Mouse (Mus musculus) heart, embryonic 16.5 days (tissue): ENCODE measurements at regions not wholly inside any gene's neighbourhood (a gene's known extent, or its start where the extent isn't known, plus 50 kb on each side); places are given as distances from the start of the nearest gene placed in this dataset.

Source experiments
- ATAC-seq: fragments of 200-750 bp; cut with Nextera tagmentation; replicated peaks from 2 replicates; pipeline ENCODE4 v1.8.0; 2017; ENCODE audit warnings: moderate number of reproducible peaks; ENCODE audit not compliant: insufficient read depth, low FRiP score; ENCODE audit errors: extremely low read depth
- H3K27ac ChIP-seq: fragments of 300-500 bp; sonication (generic); 2 replicates; pipeline ENCODE4 v1.5.1; 2014; ENCODE audit warnings: mild to moderate bottlenecking, low read length, control low read depth, moderate library complexity
- H3K27me3 ChIP-seq: fragments of 300-500 bp; sonication (generic); 2 replicates; pipeline ENCODE4 v1.6.1; 2014; ENCODE audit warnings: low read length, mixed read lengths; ENCODE audit not compliant: control insufficient read depth, insufficient read depth
- H3K36me3 ChIP-seq: fragments of 300-500 bp; sonication (generic); 2 replicates; pipeline ENCODE4 v1.6.1; 2014; ENCODE audit not compliant: control insufficient read depth, insufficient read depth
- H3K4me1 ChIP-seq: fragments of 300-500 bp; sonication (generic); 2 replicates; pipeline ENCODE4 v1.6.1; 2014; ENCODE audit warnings: low read length, mixed read lengths; ENCODE audit not compliant: control insufficient read depth, insufficient read depth
- H3K4me2 ChIP-seq: fragments of 300-500 bp; sonication (generic); 2 replicates; pipeline ENCODE4 v1.6.1; 2014; ENCODE audit warnings: low read depth, mild to moderate bottlenecking, control low read depth, low read length
- H3K4me3 ChIP-seq: fragments of 300-500 bp; sonication (generic); 2 replicates; pipeline ENCODE4 v1.5.1; 2014; ENCODE audit warnings: mild to moderate bottlenecking, control low read depth, low read length
- H3K9ac ChIP-seq: fragments of 300-500 bp; sonication (generic); 2 replicates; pipeline ENCODE4 v1.6.1; 2014; ENCODE audit warnings: low read length, control low read depth
- H3K9me3 ChIP-seq: fragments of 300-500 bp; sonication (generic); replicated peaks from 2 replicates; pipeline ENCODE4 v1.6.1; 2016; ENCODE audit warnings: low read length; ENCODE audit not compliant: control insufficient read depth
- WGBS: fragments of 180-500 bp; shearing (Covaris S2); extraction: QIAGEN DNeasy Blood & Tissue Kit; methylation state at CpG from one replicate; pipeline ENCODE4 v1.1.7; 2014; 5-methylcytosine and 5-hydroxymethylcytosine counted together

DNA sequence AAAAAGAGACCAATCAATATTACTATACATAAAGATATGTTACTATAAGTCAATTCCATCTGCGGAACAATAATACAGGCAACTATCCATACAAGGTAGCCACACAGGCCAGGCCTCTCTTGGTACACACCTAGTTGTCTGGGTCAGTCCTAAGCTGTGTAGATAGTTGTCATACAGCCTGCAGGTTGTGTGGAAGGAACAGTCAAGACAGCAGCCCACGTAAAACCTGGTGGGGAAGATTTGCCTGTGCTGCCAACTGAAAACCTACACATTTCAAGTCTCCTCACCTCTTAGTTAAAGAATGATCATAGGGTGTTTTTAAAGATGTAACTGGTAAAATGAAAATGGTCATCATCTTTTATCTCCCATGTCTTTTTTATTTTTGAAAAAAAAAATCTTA, 121.8 kb upstream of the Snx7 start:
- Histone ChIP-seq H3K4me1 (no peaks in the 10 kb centered on the region), H3K9me3 (no peaks in the 10 kb centered on the region), H3K36me3 (no peaks in the 10 kb centered on the region), H3K27me3 (no peaks in the 10 kb centered on the region), H3K27ac (no peak overlapping the region), H3K4me2 (no peak overlapping the region), H3K9ac (no peak overlapping the region), H3K4me3 (no peak overlapping the region)
- WGBS, result 82% methylated on average over 2 of the region's 2 CpGs
- ATAC-seq, result no peak

GRCm38 (mm10) chr3:117988443-117988842, 119.7 kb upstream of the Snx7 start:
- no peaks in the 10 kb centered on the region for H3K36me3 ChIP-seq
- no peaks in the 10 kb centered on the region for H3K27me3 ChIP-seq
- no peaks in the 10 kb centered on the region for H3K4me1 ChIP-seq
- peak overlapping the region; percentile 47 for H3K4me2 ChIP-seq
- no peaks in the 10 kb centered on the region for H3K9me3 ChIP-seq
- no peak overlapping the region for H3K27ac ChIP-seq
- 17% methylated on average over 5 of the region's 5 CpGs for WGBS
- H3K9ac ChIP-seq, result no peak overlapping the region
- H3K4me3 ChIP-seq, result peak overlapping the region; percentile 18
- peak; percentile 79 for ATAC-seq

- no peak overlapping the region for H3K4me3 ChIP-seq
- WGBS, result 54% methylated on average over 1 of the region's 1 CpGs
- no peak overlapping the region for H3K27ac ChIP-seq
- H3K4me1 ChIP-seq, result no peaks in the 10 kb centered on the region
- H3K4me2 ChIP-seq, result no peak overlapping the region
- no peaks in the 10 kb centered on the region for H3K27me3 ChIP-seq
- no peaks in the 10 kb centered on the region for H3K9me3 ChIP-seq
- H3K36me3 ChIP-seq, result no peaks in the 10 kb centered on the region
- no peak overlapping the region for H3K9ac ChIP-seq
- ATAC-seq, result no peak
These were observed 106.9 kb upstream of the Snx7 start for GRCm38 (mm10) chr3:117975638-117976037.

DNA sequence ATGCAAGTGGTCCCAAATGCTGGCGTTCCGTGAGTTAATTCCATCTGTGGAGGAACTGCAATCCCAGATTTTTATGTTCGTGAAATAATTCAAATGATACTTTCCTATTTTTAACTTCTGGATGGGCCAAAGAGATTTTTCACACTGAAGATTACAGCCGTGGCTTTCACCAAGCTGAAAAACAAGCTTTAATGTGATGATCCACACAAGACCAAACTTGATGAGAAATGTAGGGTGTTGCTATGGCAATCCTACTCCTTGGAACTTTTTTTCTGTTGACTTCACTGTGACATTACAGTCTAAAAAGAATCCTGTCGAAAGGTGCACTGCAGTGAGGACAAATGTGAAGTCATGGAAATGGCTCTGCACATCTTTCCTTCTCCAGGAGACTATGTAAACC, 100.1 kb upstream of the Snx7 start:
- H3K4me1 ChIP-seq, result no peaks in the 10 kb centered on the region
- no peak overlapping the region for H3K27ac ChIP-seq
- H3K9ac ChIP-seq, result no peak overlapping the region
- ATAC-seq, result no peak
- WGBS, result 67% methylated on average over 5 of the region's 5 CpGs
- no peak overlapping the region for H3K4me2 ChIP-seq
- H3K4me3 ChIP-seq, result no peak overlapping the region
- no peaks in the 10 kb centered on the region for H3K27me3 ChIP-seq
- H3K9me3 ChIP-seq, result no peaks in the 10 kb centered on the region
- no peaks in the 10 kb centered on the region for H3K36me3 ChIP-seq

- Histone ChIP-seq H3K4me3 (no peak overlapping the region), H3K9me3 (no peaks in the 10 kb centered on the region), H3K4me1 (no peaks in the 10 kb centered on the region), H3K9ac (no peak overlapping the region), H3K4me2 (no peak overlapping the region), H3K36me3 (no peaks in the 10 kb centered on the region), H3K27me3 (no peaks in the 10 kb centered on the region), H3K27ac (no peak overlapping the region)
- no peak for ATAC-seq
These were observed 69.7 kb upstream of the Snx7 start for GRCm38 (mm10) chr3:117938426-117938825.

GRCm38 (mm10) chr3:117927527-117927926, 58.8 kb upstream of the Snx7 start:
- H3K36me3 ChIP-seq, result no peaks in the 10 kb centered on the region
- H3K27ac ChIP-seq, result no peak overlapping the region
- H3K9ac ChIP-seq, result no peak overlapping the region
- no peaks in the 10 kb centered on the region for H3K4me1 ChIP-seq
- H3K9me3 ChIP-seq, result no peaks in the 10 kb centered on the region
- H3K4me2 ChIP-seq, result no peak overlapping the region
- H3K4me3 ChIP-seq, result no peak overlapping the region
- no peaks in the 10 kb centered on the region for H3K27me3 ChIP-seq
- 92% methylated on average over 1 of the region's 1 CpGs for WGBS
- ATAC-seq, result no peak
